Mouse (Mus musculus) left cerebral cortex, postnatal 36 days (tissue): ENCODE measurements around the gene Prr22. TPM values are rescaled to one million over a fixed set of nuclear protein-coding genes. Genes with fewer than 3 reads are reported as not detected.

Experiments
- DNase-seq, 2 experiments: peaks; one replicate each; pipeline ENCODE4 v3.0.0; 2021 to 2022; ENCODE audit warnings: low spot score in 2 of 2, mixed read lengths in 1 of 2
- intact Hi-C: fragments of 180-260 bp; cut with DNase I; formaldehyde crosslinking; loops from one replicate; pipeline ENCODE4 v1.15.1; 2025
- total RNA-seq, 2 experiments: library from RNA; stranded (reverse); gene quantifications; 2 replicates each; pipeline ENCODE4 v1.2.3; 2021

Prr22 gene
- 1 to 10 TPM; 1.2 to 1.3 TPM for total RNA-seq

DNA sequence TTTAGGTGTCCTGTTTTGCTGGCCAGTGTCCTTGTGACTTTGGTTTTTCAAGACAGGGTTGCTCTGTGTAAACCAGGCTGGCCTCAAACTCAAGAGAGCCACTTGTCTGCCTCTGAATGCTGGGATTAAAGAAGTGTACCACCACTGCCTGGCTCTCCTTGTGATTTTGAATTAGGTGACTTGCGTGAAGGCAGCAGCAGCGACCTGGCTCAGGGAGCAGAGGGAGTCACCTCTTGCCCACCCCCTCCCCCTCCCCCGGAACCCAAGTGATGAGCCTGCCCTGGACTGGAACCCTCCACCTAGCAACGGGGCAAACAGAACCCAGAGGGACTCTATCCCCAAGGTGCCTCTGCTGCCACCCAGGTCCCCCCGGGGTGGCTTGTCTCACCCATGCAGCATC is at the start of gene Prr22:
Gene Prr22, plus strand, starts transcription at position 301 of the 400 bp plus-strand sequence.
- intact Hi-C loops: no loop called here
- no peak for DNase-seq

DNA sequence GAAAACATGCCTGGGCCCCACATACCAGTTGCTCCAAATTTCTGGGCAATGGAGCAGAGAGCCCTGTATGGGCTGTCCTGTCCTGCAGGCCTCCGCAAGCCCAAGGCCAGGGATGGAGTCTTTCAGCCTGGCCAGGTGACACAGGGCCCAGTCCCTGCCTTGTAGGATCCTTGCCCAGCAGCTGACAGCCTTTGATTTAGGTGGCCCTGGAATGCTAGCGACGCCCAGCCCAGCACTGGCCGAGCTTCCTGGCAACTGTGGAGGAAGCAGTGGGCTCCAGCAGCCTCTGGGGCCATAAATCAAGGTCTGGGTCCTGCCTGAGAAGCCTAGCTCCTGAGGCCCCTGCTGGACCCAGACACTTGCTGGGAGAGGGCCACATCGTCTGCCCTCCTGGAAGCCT is 47.6 kb upstream of the Prr22 start:
- DNase-seq: no peak
- intact Hi-C loops: no loop called here

DNA sequence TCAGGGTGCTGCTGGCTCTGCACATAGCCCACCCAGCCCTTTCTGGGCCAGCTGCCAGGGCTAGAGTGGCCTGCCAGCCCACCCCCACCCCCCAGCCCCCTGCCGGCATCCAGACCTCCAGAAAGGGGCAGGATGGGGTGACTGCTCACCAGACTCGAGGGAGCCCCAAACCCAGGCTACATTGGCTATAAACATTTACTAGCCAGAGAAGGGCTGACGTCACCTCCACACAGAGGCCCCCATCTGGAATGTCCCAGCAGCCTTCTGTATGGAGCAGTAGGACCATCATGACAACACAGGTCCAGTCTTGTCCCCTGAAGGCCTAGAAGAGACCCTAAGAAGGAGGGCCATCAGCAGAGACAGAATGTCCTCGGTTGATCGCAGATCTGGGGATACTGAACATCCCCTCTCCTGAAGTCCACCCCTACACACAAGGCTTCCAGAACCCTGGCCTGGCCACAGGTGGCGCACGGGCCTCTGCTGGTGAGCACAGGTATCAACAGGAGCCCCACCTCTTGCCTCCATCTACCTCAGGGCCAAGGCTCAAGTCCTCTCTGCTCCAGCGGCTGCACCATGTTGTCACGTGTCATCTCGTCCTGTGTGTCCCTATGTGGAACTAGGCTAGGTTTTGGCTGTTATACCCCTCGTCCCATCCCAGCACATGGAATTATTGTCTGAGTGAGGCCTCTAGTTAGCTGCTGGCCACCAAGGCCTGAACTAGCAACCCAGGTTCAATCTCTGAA is 46.5 kb upstream of the Prr22 start:
- DNase-seq: no peak
- intact Hi-C loops: no loop called here

GRCm38 (mm10) chr17:56727029-56727649 is 42.9 kb upstream of the Prr22 start:
- DNase-seq: no peak
- intact Hi-C loops: no loop called here

- intact Hi-C loops: no loop called here
- DNase-seq: no peak
Observed at GRCm38 (mm10) chr17:56727659-56728058, 42.4 kb upstream of the Prr22 start.

DNA sequence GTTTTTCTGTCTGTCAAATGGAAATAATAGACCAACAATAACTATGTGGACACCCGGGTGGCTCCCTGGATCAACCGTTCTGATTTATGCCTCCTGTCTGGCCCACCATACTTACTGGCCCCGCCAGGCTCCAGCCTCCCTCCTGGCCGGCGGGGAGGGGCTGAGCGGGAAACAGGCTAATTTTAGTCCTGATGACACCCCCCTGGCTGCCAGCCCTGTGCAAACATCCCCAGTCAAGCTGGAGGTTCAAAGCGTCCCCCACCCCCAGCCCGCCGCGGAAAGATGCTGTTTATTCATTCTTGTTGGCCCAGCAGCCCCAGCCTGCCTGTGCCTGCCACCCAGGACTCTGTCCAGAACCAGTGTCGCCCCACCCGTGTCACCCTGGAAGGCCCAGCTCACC is 41.9 kb upstream of the Prr22 start:
- intact Hi-C loops: no loop called here
- no peak for DNase-seq

DNA sequence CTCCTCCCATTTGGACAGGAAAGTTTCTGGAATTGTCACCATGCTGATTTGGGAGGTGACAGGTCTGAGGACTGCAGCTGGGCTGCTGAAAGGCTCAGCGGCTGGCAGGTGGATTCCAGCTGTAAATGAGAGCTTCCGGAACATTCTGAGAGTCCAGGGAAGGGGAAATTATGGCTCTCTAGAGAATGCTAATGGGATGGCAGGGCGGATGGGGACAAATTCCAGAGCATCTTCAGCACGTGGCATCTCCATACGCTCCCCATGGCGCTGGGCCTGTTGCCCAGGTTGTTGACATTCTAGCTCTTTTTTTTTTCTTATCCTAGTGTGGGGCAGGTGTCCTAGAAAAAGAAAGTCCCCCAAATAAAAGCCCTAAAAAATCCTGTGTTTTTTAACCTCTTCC is 40.9 kb upstream of the Prr22 start:
- intact Hi-C loops: no loop called here
- DNase-seq: no peak

DNA sequence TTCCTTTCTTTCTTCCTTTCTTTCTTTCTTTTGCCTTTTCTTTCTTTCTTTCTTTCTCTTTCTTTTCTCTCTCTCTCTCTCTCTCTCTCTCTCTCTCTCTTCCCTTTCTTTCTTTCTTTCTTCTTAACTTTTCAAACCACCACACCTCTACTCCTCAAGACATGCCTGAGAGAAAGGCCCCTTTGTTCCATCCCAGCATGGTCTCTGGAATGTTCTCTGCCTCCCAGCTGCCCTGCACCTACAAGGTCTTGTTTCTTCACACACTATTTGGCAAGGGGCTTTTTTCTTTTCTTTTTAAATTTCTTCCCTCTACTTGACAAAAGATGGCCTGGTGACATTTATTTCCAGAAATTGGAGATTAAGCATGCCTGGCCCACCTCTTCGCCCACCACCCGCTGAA is 40.4 kb upstream of the Prr22 start:
- intact Hi-C loops: no loop called here

DNA sequence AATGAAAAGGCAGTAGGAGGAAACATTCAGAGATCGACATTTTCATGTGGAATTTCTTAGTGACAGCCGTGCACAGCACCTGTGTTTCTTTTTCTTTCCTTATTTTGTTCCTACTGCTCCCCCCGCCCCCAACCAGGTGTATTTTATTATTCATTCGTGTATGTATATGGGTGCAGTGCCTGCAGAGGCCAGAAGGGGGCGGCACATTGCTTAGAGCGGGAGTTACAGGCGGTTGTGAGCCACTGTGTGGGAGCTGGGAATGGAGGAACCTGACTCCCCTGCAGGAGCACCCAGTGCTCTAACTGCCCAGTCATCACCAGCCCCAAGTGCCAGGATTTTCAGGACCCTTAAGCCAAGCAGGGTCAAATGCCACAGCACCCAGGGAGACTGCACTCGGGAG is 33.5 kb upstream of the Prr22 start:
- DNase-seq: no peak
- intact Hi-C loops: no loop called here

More for the DNA sequence above, 40.4 kb upstream of the Prr22 start:
- no peak for DNase-seq

DNA sequence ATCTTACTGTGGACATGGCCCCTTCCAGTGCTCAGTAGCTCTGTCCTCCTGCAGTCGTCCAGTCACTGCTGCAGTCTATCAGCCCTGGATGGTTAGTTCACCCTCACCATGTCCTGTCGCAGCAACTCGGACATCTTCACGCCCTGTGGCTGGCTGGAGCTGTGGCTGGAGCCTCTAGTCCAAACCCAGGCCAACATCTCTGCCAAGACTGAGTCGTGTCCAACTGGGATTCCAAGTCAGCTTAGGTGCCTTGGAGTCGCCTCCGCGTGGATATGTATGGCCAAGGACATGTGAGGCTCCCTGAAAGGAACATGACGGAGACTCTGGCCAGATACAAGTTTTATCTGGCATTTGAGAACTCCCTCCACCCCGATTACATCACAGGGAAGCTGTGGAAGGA is 31.8 kb upstream of the Prr22 start:
- intact Hi-C loops: no loop called here
- no peak for DNase-seq

- DNase-seq: no peak
- intact Hi-C loops: no loop called here
Observed at GRCm38 (mm10) chr17:56740118-56740787, 29.8 kb upstream of the Prr22 start.

DNA sequence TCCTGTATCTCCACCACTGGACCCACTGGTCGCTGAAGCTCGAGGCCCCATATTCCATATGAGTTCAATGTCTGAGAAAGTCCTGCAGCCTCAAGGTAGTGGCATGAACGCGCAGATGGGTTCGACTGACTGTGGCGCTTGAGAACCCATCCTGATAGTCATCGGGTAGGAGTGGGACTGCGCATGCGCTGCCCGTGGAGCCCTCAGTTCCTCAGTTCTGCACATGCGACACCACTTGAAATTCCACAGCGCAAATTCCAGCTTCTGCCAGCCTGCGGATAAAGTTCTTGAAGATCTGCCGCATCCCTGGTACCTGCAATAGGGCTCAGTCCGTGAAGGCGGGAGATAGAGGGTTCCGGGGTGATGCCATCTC is 29.3 kb upstream of the Prr22 start:
- DNase-seq: no peak
- intact Hi-C loops: no loop called here

DNA sequence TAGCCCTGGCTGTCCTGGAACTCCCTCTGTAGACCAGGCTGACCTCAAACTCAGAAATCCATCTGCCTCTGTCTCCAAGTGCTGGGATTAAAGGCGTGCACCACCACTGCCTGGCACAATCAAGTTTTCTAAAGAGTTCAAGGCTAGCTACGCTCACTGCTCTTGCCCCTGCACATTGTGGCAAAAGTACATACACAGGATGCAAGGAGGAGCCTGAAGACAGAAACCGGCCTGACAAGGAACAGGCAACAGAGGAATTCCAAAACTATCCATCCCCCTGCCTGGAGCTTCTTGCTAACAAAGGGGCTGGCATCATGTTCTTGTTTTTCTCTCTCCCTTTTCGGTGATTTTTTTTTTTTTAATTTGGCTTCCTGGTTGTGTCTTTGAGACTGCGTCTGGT is 25.9 kb upstream of the Prr22 start:
- intact Hi-C loops: no loop called here
- DNase-seq: no peak

GRCm38 (mm10) chr17:56751404-56752072 is 18.5 kb upstream of the Prr22 start:
- DNase-seq: no peak
- intact Hi-C loops: no loop called here

- intact Hi-C loops: no loop called here
- no peak for DNase-seq
Observed at GRCm38 (mm10) chr17:56753452-56753851, 16.6 kb upstream of the Prr22 start.

- intact Hi-C loops: loop anchor here (5.0 kb wide), 1 partner anchor 37 kb away; the partner anchor contains the start of genes Ndufa11 and Vmac
- DNase-seq: no peak
Observed at GRCm38 (mm10) chr17:56754271-56755185, 15.5 kb upstream of the Prr22 start.

DNA sequence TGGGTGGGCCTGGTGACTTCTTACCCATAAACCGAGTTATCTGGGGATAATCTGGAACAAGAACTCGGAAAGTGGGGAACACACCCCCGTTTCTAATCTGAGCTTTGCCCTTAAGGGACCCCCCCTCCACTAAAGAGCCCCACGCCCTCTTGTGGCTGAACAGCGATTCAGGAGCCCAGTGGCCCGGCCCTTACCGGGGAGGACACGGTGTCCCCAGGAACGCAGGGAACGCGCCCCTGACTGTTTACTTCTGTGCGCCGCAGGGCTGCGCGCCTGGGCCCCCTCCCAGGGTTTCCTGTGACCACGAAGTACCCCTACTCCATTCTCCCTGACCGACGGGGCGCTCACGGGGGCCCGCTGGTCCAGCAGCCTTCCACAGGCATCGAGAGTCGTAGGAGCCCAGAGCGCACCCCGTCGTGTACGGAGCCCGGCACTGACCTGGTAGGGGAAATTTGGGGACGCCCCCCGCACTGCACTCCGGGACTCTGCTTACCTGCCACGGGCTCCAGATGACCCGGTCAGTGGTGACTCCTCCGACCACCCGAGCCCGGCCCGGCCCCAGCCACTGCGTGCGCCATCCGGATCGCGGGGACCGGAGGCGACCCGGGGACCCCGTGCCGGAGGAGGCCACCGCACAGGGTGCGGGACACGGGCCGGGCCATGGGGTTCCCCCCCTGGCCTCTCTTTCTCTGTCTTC is 13.2 kb upstream of the Prr22 start:
- intact Hi-C loops: loop anchor here (5.0 kb wide), 1 partner anchor 40 kb away; the partner anchor contains the start of genes Ndufa11 and Vmac
- no peak for DNase-seq

DNA sequence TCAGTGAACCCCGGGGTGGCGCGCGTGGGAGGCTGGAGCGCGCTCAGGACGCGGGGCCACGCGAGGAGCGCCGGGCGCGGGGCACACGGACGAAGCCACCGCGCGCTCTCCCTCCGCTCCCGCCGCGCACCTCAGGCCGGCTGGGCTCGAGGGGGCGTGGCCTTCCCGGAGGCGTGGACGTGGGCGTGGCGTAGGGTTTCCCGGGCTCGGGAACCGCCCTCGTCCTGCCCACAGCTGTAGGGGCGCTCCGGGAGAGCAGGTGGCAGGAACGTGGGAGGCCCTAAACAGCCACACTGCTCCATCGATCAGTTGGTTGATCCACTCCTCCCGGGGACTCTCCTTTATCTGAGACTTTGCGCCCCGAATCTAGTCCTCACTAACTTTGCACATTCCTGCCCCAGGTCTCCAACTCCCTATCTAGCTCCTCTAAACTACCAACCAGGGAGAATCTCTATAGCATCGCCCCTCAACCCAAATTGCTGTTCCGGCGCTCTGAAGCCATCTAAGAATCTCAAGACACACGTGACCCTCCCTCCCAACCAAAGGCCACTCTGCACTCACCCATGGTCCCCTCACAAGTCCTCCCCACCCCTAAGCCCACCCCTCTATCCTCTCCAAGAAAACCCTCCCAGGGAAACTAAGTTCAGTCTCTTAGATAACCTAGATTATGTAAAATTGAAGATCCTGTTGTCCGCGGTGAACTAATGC is 12.5 kb upstream of the Prr22 start, which contains the start of gene Nrtn:
Gene Nrtn, minus strand, starts transcription at position 115 of the 708 bp plus-strand sequence.
- intact Hi-C loops: loop anchor here (5.0 kb wide), 1 partner anchor 40 kb away; the partner anchor contains the start of genes Ndufa11 and Vmac

More for the DNA sequence above, 12.5 kb upstream of the Prr22 start, which contains the start of gene Nrtn:
- DNase-seq: peak; percentile 48 to 49
